Mouse (Mus musculus) heart, adult 8-10 months (tissue): ENCODE results near the gene Elf4. TPM values are rescaled to one million over a fixed set of nuclear protein-coding genes. Genes with fewer than 3 reads are reported as not detected.

ENCODE experiments used
- DNase-seq: peaks from one replicate; pipeline ENCODE4 v3.0.0; 2022; ENCODE audit warnings: low spot score
- total RNA-seq, 4 experiments: library from RNA; stranded (reverse); gene quantifications; 2 replicates each; pipeline ENCODE4 v1.2.4; 2022

The Elf4 gene
- 1 to 10 TPM; 3.4 to 6.1 (median 4.2) TPM for total RNA-seq

DNA sequence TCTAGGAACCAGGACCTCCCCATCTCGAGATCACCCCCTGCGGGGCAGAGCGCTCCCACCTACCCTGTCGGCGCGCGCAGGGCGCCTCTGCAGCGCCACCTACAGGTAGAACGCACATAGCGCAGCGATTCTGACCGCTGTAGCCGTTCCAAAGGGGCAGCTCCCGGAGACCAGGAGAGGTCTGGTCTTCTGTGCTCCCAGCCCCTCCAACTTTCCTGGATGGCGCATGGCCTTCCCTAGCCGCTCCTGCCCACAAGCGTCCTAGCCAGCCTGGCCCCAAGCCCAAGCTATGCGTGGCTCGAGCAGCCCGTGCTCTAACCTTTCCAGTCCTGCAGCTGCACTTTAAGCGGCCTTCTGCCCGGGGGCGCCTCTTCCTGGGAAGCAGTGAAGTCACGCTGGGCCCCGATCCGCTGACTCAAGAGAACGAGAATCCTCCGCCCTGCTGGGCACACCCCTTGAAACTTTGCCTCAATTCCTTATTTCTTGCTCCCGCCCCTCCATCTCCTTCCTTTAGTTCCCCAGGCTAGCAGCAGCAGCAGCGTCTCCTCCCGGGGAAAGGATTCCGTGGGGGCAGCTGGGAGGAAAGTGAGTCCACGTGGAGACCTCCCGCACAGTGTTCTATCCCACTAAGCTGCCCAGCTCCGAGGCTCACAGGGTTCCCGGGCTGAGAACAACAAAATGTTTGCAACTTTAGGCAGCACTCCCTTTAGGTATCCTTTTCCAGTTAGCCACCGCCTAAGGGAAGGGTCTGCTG lies at the start of gene Elf4:
TSS of gene Elf4 (minus strand) at position 379 of the 754 bp plus-strand sequence.
- peak; percentile 62 for DNase-seq

DNA sequence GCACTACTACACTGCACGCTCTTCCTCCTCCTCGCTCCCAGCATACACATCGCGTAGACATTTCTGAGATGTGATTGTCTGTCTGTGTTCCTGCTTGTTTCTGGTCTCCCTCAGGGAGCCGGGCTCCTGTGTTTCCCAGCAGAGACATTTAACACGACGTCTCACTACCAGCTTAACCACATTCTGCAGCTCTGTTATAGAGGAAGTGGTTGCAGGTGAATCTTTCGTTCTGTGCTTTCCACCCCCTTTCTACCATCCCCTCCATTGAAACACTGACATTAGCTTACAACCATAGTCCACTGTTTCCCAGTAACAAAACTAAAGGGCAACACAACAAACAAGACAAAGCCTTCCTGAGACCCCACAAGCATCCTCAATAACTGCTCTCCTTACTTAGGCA lies 30.8 kb upstream of the Elf4 start:
- no peak for DNase-seq

DNA sequence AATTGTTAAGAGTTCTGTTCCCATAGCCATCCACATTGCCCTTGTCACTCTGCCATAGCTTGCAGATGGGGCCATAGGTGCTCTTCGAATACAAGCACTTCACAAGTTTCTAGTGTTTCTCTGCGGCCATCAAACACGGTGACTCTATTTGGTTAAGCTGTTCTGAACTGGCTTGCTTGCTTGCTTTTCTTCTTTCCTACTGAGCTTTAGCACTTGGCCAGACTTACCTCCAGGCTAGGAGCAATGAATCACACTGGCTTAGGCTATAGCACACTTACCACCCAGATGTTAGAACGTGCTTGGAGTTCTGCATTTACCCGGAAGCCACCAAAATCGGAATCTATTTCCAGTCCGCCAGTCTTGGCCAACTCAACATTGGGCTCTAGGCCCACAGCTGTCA lies 18.8 kb upstream of the Elf4 start:
- no peak for DNase-seq

DNA sequence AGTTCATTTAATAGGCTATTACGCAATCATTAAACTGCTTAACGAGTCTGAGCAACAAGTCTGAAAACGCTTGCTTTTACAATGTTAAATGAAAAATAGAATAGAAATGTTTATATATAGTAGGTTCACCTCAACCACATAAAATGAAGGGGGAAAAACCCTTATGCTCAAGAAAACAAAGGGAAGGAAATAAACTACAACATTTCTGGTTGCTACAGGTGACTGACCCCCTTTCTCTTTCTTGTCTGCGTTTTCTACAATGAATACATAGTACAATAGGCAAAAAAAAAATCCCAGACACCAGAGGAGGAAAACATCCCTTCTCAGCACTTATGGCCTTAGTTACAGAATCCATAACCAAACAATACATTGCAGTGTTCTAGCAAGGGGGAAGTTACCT lies 18.2 kb upstream of the Elf4 start:
- no peak for DNase-seq

DNA sequence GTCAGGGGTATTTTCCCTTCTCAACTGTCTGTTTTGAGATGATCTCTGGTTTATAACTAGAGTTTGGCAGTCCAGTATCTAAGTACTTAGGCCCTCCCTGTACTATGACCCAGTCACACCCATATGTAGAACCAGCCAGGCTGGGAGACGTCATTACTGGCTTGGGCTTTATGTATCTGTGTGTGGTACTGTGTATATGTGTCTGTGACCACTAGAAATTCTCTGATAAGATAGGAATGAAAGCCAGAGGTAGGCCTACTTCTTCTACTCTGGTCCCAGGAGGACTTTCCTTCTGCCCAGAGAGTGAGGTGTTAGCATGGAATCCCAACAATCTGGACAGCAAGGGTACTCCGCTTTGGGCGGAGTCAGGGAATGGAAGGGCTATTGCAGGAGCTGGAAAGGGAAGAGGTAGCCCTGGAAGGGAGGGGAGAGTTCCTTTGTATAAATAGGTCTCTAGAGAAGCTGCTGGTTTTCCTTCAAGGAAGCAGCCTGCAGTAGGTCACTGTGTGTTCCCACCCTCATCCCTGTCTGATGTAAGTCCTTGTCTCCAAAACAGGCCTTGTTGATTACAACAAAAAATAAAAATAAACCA lies 4.5 kb upstream of the Elf4 start:
- peak; percentile 10 for DNase-seq

DNA sequence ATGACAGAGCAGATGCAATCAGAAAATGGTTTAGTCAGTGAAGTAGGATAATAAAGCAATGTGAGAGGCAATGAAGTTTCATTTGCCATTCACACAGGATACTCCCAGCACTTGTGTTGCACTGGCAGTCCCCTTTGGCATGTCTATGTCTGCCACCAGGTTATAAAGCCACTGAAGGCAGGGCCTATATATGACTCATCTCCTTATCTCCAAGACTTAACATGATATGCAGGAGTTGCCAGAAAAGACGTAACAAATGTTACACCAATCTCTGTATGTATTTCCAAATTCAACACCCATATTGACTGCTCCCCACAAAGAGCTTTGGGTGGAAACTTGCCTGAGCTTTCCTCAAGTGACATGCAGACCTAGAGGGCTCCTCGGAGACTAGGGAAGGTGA lies 3.2 kb upstream of the Elf4 start:
- no peak for DNase-seq

DNA sequence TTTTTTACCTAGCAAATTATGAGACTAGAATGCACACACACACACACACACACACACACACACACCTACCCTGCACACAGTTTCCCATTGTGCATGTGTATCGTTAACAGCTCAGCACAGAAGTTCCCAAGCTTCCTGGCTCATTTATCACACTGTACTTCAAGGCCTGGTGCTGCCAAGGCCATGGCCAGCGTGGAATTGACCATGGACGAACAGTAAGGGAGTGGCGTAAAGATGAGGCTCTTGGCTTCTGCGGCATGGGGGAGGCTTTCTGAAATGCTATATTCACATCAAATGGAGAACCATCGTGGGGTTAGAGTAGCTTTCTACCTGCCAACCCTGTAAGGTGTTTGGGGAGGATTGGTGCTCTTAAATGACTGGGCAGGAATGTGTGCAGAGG lies 1.5 kb upstream of the Elf4 start:
- DNase-seq = no peak

DNA sequence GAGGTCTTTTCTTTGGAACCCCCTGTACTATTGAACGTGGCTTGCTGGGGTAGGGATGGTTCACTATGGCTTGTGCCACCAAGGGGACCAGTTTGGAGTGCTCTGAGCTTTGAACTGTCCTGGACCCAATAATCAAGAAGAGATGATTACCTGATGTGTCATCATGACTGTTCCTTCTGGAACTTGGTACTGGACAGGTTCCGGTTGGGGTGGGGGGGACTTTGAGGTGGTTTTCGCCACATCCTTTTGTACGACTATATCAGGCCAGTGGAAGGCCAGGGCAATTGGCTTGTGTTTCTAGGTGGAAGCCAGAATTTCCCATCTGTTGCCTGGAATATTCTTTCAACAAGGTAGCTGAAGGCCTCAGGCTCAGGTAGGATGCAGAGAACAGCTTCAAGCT lies 704 bp upstream of the Elf4 start:
- no peak for DNase-seq

DNA sequence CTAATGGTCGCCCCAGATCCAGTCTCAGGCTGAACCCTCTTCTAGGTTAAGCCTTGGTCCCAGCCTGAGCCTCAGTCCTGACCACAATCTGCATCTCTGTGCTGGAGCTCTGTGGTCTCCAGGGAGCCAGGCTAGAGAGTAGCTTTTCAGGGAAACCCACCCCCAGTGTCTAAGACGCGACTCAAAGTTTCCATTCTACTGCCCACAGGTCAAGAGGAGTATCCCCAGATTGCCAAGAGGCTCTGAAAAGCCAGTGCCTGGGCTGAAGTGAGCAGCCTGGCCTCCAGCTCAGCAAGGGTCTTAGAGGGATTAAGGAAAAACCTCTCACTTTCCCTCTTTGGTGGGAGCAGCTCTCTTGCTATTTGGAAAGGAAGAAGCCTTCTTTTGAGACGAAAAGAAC lies 635 bp downstream of the Elf4 start:
- DNase-seq = no peak

DNA sequence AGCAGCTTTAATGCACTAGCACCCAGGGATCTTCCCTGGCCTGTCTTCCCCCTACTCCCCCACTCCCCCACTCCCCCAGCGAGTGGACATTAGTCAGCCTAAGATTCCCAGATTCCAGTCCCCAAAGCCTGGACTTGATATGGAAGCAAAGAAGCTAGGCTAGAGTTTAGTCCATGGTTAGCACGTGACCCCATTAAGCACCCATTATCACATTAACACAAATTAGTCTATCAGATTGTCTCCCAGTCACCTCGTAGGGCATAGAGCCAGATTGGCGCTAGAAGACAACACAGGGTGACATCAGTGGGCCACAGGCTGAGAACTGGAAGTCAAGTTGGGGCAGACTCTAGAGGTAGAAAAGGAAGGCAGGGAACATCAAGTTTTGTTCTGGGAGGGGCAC lies 1.9 kb downstream of the Elf4 start:
- DNase-seq = no peak

DNA sequence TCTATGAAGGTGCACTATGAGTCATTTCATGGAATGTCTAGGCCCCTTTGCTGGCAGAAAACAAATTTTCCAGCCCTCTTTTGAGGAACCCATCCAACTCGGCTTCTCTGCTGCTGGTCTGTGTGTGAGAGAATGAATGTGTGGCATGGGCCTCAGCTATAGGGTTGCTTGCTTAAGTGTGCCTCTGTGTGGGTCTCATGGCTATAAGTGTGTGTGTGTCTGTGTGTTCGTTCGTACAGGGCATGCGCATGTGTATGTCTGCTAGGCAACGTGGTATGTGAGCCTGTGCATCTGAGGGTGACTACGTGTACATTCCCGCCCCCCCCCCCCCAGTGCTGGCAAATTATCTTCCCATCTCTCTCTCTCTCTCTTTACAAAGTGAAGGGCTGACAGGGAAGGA lies 2.4 kb downstream of the Elf4 start:
- DNase-seq = no peak

DNA sequence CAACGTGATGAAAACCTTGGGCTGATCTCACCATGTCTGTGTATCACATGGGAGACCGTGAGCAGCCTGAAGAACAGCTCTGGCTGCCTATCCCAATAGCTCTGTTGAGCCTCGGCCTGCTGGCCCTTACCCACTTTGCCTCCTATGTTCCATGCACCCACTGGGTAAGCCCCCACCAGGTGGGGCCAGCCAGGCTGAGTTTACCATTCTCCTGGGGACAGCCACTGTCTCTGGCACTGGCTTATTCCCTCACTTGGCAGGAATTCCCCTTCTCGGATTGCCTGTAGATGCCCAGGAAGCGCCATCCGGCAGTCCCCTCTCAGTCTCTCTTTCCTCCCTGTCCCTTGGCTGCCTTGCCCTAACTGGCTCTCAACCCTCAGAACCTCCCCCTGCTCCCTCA lies 6.0 kb downstream of the Elf4 start:
- no peak for DNase-seq

DNA sequence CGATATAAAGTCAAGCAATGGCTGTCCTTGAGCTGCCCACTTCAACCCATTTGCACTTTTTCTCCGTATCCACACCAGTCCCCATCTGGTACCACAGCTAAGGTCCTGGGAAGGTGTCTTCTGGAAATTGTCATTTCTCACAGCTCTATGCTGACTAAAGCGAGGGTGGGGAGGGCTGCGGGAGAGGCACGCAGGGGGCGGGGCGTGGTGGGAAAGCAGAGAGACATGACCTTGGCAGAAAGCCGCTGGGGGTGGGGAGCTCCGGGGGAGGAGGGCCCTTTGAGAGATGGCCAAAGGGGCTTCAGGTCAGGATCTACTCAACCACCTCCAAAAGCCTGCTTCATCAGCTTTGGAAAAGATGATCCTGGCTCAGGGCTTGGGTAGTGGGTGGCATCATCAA lies 7.9 kb downstream of the Elf4 start:
- no peak for DNase-seq

DNA sequence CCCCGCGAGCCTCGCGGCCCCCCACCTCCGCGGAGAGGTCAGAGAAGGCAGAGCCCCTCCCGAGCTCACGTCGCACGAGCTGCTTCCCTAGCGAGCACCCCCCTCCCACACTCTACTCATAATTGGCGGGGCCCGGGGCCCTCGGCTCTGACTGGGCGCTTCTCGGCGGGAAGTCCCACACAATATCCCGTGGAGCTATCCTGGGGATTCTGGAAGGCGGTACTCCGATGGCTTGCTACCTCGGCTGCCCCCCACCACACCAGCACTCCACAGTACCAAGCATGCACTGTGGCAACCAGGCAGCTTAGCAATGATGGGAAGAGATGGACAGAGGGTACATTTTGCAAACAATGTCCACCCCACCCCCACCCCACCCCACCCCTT lies 8.4 kb downstream of the Elf4 start:
- no peak for DNase-seq

DNA sequence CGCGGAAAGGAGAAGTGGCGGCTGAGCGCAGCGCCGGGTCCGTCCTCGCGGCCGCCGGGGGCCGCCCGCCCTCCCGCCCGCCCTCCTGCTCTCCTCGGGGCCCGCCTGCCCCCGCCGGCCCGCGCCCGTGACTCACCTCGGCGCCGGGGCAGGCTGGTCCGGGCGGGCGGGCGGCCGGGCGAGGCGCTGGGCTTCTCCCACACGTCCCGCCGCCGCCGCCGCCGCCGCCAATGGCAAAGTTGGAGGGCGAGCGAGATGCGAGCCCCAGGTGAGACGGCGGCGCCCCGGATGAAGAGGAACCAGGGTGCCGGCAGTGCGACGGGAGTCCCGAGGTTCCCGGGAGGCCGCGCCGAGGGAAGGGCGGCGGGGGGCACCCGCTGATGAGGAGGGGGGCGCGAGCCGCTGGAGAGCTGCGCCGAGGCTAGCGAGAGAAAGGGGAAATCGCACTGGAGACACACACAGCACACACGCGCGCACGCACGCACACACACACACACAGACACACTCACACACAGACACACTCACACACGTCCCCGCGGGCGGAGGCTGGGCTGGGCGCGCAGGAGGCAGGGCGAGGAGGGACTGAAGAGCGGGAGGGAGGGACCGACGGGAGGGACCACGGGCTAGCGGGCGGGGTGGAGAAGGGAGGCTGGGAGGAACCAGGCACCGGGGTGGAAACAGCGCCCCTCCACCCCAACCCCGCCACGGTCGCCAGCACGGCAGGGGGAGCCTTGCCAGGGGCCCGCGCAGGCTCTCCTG lies 9.0 kb downstream of the Elf4 start:
- peak; percentile 74 for DNase-seq

DNA sequence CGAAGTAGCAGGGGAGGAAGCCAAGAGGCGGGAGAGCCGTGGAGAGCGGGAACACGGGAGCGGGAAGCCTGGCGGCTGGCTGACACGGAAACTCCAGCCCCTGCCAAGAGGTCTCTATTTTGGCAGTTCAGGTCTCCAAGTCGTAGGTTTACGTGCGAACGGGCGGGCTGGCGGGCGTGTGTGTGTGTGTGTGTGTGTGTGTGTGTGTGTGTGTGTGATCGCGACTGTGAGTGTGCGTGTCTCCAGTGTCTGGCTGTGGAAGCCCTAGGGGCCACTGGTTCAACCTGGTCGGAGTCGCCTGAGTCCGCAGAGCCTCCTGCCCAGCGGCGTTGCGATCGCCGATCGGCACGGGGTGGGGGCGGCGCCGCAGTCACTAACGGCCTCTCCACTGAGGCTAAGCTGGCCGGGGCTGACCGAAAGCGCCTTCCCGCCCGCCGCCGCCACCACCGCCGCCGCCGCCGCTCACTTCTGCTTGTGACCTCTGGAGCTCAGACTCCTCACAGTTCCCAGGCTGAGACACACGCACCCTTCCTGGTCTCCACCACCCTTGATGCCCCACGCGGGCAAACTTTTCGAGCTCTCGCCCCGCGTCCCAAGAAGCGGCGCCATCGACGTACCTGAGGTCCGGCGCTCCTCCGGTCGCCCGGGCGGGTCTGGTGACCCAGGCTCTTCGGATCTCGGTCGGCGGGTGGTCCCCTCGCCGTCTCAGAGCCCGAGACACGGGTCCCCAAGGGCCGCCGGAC lies 9.8 kb downstream of the Elf4 start:
- no peak for DNase-seq

DNA sequence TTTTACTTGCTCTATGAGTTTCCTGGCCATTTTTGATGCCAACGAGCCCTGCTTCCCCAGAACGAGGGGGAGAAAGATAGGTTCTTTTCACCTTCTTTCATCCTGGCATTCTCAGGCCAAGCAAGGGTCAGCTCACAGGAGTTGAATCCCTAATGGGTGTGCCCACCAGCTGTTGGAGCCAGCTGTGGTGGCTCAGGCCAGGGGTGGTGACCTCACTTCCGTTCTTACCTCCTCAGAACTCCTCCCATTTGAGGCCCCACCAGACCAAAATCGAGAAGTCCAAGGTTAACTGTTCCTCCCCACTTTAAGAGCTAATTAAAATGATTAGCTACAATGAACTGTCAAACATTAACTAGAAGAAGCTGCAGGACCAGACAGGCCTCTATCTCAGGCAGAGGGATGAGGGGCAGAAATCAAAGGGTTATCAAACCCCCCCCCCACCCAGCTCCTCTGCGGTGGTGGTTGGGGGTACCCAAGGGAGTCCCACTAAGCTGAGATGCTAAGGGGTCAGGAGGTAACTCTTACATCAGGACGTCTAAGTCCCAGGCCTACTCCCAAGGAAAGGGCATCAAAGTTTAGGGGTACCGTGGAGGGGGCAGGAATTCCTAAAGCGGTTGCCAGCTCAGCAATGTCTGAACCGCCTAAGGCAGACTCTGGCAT lies 10.6 kb downstream of the Elf4 start:
- no peak for DNase-seq

DNA sequence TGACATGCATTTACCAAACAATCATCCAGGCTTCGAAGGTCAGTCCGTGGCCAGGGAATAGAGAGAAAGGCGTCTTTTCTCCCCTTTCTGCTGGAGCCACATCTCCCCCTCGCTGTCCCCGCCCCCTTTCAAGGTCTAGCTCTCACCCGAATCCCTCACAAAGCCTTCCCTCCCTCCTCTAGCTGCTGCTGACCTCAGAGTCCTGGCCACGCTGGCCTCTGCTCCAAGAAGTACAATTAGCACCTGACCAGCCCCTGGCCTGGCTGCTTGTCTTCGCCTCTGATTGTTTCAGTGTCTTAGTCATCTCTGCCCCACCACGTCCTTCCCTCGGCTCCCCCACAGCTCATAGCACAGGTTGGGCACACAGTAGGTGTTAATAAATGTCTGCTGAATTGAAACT lies 13.3 kb downstream of the Elf4 start:
- no peak for DNase-seq

DNA sequence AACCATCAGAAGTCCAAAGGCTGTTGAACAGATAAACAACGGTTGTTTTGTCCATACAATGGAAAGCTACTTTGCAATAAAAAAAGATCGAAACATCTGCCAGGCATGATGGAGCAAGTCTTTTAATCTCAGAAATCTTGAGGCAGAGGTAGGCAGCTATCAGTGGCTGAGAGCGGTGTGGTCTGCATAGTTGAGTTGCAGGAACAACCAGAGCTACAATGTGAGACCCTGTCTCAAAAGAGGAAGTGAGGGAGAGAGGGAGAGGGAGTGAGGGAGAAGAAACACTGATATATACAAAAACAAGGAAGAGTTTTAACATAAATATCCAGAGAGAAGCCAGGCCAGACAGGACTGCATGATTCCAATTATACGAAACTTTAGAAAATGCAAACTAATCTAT lies 18.3 kb downstream of the Elf4 start:
- no peak for DNase-seq

DNA sequence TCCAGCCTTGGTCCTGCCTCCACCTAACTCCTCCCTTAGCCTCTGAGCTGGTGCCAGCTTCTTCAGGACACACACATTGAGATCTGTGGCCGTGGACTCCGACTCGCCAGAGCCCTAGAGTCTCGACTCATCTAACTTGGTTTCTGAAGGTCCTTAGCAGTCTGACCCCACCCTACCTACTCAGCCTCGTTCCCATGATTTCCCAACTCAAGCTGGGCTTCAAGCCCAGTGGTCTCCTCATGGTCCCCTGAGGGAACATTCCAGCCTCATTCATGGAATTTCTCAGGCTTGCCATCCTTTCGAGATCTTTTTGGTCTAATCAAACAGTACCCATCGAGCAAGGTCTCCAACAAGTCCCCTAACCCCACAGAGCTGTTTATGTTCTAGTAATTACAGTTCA lies 21.0 kb downstream of the Elf4 start:
- no peak for DNase-seq

DNA sequence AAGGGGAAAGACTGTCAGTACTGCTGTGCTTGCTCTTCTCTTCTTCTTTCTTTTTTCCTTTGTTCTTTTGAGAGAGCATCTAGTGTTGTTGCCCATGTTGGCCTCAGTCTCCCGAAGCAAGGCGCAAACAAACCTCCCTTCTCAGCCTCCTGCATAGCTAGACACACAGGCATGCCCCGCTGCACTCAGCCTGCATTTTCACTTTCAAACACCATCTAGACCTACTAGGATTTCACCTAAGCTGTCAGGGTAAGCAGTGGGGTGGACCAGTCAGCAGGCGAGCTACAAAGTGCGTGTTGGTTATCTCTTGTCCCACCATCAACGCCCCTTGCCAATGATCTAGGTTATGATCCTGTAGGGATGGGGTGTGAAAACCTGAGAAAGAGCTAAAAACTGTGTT lies 21.4 kb downstream of the Elf4 start:
- no peak for DNase-seq

DNA sequence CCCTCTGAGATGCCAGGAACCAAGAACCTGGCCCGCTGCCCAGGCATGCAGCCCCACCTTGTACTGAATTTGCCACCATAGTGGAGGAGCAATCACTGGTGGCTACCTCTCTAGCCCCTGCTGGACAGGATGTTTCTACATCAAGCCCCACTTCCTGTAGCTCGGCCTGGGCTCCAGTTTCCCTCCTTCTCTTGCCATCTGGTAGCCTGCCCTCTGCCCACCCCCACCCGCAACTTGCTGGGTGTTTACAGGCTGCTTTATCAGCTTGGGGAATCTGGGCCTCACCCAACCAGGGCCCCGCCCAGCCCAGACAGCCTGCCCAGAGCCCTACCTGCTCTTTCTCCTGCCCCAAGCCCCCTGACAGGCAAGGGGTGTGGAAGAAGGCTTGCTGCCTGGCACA lies 23.9 kb downstream of the Elf4 start:
- no peak for DNase-seq
